Mouse (Mus musculus) A20 (cell line): ENCODE measurements around the gene Dgat2.

ENCODE experiments used
- DNase-seq: peaks from one replicate; pipeline ENCODE4 v3.0.0-alpha.2; 2011; ENCODE audit warnings: low read depth, low spot score

Dgat2 gene

GRCm38 (mm10) chr7:99162462-99162861 is 20.1 kb downstream of the Dgat2 start:
- no peak for DNase-seq

GRCm38 (mm10) chr7:99161961-99162360 is 20.6 kb downstream of the Dgat2 start:
- DNase-seq = no peak

DNA sequence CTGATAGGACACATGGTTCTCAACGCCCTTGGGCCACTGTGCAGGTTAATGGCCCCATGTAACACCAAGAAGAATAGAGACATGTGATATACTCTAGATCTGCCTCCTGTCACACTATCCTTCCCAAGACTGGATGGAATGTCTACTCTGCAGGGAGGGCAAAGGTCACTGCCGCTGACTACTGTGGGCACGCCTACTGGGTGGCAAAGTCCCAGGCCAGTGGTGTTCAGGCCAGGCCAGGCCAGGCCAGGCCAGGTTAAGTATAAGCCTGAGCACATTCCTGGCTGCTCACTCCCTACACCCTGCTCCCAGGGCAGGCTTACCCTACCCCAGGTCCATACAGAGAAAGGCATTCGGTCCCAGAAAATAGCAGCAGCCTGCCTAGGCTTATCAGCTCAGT is 21.0 kb downstream of the Dgat2 start:
- DNase-seq = no peak

DNA sequence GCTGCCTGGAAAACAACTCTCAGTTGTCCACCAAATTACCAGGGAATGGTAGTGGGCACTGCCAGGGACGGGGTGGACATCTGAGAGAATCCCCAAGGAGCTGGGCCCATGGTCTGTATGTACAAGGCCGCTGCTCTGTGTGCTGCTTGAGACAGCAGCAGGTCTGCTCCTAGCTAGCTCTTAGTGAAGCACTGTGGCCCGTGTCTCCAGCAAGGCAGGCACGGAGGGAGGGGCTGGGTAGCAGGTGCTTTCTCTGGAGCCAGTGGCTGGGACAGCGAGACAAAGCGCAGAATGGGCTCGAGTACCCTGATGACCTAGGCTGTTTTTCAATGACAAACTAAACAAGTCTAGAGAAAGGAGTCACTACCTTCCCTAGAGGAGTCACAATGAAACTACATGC is 21.5 kb downstream of the Dgat2 start:
- DNase-seq = peak; percentile 16

DNA sequence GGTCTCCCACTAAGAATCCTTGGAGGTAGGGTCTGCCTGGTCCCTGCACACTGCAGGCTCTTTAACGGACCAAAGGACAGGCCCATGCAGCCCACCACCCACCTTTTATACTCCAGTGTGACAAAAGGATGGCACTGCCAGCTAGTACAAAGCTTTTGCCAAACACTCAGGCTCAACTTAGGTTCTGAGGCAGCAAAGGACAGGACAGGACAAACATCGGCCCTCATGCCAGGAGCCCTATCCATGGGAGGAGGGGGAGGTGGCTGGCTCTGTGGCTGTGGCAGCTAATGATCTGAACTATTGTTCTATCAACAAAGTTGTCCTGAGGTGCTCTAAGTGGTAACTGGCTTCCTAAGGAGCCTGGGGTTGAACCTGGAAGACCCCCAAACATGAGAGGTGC is 23.1 kb downstream of the Dgat2 start:
- no peak for DNase-seq

- DNase-seq = no peak
Measured at GRCm38 (mm10) chr7:99158904-99159303, 23.6 kb downstream of the Dgat2 start.

DNA sequence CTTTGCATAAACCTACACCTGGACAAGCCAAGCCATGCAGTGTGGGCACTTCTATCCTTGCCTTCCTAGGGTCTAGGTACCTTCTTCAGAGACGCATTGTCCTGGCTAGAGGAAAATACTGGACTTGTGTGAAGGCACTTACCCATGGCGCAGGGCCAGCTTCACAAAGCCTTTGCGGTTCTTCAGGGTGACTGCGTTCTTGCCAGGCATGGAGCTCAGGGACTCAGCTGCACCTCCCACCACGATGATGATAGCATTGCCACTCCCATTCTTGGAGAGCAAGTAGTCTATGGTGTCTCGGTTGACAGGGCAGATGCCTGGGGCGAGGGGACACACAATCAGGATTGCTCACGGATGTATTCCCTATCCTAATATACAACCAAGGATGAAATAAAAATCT is 24.5 kb downstream of the Dgat2 start:
- no peak for DNase-seq

DNA sequence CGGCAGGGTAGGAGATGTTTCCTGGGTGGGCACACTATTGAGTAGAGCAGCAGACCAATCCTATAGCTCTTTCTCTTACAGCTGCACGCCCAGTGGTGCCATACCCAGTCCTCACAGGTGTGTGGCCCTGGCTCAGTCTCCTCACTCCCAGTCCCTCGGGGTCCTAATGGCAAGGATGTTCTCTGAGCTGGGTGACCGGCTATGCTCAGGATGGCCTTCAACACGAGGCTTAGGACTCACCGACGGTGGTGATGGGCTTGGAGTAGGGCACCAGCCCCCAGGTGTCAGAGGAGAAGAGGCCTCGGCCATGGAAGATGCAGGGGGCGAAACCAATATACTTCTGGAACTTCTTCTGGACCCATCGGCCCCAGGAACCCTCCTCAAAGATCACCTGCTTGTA is 25.8 kb downstream of the Dgat2 start:
- DNase-seq = no peak

DNA sequence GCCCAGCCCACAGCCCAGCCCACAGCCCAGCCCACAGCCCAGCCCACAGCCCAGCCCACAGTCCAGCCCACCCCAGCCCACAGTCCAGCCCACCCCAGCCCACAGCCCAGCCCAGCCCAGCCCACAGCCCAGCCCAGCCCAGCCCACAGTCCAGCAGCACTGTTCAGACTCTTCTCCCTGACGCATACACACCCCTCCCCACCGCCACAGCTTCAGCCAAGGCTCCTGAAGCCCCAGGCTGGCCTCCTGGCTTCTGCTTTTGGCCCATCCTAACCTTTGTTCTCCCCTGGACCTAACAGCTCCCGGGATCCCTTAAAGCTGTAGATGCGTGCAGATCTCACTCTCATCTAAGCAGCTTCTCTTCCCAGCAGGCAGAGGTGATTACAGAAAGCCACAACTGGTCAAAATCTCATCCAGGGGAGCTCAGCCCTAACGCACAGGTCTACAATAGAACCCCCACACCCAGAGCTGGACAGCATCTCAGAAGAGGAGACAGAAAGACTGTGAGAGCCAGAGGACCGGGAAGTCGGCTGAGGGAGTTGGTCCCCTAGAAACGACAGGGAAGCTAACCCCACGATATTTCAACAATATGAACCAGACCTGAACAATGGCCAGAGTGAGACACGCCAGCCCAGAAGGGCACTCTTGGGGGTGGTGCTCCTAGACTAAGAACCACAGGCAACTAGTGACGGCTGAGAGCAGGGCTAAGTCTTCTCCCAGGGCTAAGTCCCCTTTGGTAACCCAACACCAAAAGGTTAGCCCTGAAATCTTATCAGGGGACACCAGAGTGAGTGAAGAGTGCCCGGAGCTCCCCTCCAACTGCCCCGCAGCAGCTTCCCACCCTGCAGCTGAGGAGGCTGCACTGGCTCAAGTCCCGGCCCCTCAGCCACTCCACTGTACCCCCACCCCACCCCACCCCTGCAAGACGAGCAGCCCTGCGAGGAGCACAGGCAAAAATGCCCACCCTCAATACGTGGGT is 26.9 kb downstream of the Dgat2 start:
- no peak for DNase-seq

DNA sequence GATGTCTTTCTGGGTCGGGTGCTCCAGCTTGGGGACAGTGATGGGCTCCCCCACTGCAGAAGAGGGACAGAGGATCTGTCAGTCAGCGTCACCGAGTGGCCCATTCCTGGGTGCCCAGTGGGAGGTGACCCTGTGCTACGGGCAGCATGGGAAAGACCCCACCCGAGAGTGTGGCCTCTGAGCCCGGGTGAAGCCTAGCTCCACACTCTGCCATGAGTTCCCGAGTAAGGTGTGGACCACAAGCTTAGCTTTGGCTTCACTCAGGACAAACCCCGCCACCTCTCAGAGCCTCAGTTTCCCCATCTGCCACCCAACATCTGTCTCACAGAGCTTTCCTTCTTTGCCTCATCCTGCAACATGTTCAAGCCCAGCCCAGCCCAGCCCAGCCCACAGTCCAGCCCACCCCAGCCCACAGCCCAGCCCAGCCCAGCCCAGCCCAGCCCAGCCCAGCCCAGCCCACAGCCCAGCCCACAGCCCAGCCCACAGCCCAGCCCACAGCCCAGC is 27.8 kb downstream of the Dgat2 start:
- DNase-seq = no peak

- DNase-seq = no peak
Measured at GRCm38 (mm10) chr7:99153686-99154202, 28.8 kb downstream of the Dgat2 start.

DNA sequence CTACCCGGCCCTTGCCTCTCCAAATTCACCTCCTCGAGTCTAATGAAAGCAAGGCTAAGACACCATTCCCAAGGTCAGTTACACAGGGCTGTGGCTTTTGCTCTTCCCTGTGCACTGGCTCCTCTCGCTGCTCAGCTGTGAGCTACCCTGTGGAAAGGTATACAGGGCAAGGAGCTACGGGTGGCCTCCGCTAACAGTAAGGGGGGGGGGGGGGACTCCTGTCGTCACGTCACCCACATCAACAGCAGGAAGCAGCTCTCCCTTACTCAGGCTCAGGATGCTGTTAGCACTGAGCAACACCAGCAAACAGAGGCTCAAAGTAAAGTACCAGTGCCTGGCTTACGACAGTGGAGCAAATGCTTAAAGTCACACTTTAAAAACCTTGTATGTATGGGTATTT is 29.8 kb downstream of the Dgat2 start:
- no peak for DNase-seq

DNA sequence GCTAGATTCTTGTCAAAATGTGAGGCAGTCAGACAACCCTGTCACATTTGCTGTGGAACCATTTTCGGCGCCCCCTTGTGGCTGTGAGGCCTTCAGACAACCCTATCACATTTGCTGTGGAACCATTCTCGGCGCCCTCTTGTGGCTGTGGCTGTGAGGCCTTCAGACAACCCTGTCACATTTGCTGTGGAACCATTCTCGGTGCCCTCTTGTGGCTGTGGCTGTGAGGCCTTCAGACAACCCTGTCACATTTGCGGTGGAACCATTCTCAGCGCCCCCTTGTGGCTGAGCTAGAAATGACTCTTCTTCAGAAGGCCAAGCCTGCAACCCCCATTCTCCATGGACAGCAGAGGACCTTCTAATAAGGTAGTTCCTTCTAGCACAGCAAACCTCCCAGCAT is 31.2 kb downstream of the Dgat2 start:
- DNase-seq = peak; percentile 97

DNA sequence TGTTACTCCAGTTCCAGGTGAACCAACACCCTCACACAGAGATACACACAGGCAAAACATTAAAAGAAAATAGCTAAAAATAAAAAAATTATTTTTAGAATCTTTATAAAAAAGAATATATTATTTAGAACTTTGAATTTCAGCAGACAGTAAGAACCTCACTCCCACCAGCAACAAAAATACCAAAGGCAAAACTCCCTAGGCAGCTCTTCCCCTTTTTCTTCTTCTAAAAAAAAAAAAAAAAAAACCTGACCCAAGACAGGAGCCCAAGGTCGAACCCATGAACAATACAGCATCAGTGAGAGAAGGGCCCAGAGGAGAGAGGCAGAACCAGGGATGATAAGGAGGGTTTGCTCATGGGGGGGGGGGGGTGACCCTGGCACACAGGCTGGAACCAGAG is 33.5 kb downstream of the Dgat2 start:
- peak; percentile 50 for DNase-seq

DNA sequence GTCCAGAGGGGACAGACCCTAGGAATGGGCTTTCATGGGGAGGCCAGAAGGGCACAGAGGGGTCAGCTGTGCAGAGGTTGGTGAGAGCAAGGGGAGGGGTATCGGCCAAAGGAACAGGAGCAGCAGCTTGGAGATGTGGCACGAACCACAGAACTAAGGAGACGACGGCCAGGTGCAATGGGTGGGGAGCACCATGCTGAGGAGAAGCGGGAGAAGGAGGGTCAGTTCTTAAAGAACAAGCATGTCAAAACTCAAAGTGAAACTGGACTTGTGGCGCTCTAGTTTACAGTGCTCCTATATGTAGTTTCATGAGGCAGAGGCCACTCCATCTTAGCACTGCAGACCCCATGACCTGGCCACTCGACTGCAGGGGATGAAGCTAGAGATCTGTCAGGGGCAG is 35.0 kb downstream of the Dgat2 start:
- peak; percentile 79 for DNase-seq

DNA sequence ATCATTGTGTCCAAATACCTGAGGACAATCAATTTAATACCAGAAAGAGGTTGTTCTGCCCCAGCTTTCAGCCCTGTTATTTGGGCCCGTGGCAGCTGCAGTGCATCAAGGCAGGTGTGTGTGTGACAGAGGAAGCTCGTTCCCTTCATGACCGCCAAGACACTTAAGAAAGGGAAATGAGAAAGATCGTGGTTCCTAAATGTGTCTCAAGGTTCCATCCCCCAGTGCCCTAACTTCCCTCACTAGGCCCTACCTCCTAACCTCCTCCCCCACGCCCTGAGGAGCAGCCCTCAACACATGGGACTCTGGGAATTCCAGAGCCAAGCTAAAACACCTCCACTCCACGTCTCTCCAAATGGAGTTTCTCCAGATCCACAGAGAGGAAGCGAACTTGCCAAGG is 35.6 kb downstream of the Dgat2 start:
- peak; percentile 93 for DNase-seq

DNA sequence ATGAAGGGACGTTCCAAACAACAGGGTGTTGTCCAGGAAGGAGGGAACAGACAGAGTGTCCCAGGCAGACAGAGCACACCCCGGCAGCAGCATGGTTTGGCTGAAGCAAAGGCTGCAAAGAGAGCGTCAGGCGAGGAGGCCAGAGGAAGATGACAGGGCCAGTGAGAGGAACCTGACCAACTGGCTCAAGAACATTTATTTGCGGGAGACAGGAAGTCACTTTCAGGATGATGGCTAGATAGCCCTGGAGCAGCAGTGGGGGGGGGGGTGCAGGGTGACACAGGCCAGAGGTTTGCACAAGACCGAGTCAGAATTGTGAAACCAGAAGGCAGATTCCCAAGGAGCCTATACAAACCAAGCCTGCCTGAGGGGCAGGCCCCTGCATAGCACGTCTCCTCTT is 36.5 kb downstream of the Dgat2 start:
- no peak for DNase-seq

- DNase-seq = no peak
Measured at GRCm38 (mm10) chr7:99144616-99145015, 37.9 kb downstream of the Dgat2 start.

GRCm38 (mm10) chr7:99143244-99143643 is 39.3 kb downstream of the Dgat2 start:
- peak; percentile 83 for DNase-seq

DNA sequence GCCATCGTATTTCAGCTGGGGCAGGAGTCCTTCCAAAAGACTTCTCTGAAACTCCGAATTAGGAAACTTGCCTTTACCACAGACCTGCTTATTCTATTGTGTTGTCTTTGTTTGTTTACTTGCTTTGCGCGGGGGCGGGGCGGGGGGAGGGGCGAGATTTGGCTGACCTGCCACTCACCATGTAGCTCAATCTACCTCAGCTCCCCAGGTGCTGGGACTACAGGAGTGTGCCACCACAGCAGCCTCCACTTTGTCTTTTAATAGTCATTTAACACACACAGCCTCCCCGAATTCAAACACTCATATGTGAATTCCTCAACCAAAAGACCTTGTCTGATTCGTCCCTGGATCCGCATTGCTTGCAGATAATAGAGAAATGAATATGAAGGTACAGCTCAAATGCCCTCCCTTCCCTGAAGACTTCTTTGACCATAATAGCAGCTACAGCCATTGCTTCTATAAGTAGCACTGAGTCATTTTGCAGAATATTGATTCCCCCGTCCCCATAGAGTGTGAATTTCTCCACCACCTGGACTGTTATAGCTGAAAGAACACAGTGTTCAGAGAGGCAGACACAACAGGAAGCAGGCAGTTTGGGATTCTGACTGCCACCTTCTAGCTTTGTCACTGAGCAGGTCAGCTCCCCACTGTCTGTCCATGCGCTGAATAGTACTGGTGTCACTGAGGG is 40.5 kb downstream of the Dgat2 start:
- peak; percentile 87 for DNase-seq

- DNase-seq = peak; percentile 99
Measured at GRCm38 (mm10) chr7:99140984-99141918, 41.3 kb downstream of the Dgat2 start, which contains the start of gene Uvrag. Gene Uvrag, minus strand, starts transcription at chr7:99141141.
